Mouse (Mus musculus): ENCODE data around the gene Ccdc69.
A peak's percentile ranks its signal among the peaks of the same experiment; 100 is the strongest.

The Ccdc69 gene

DNA sequence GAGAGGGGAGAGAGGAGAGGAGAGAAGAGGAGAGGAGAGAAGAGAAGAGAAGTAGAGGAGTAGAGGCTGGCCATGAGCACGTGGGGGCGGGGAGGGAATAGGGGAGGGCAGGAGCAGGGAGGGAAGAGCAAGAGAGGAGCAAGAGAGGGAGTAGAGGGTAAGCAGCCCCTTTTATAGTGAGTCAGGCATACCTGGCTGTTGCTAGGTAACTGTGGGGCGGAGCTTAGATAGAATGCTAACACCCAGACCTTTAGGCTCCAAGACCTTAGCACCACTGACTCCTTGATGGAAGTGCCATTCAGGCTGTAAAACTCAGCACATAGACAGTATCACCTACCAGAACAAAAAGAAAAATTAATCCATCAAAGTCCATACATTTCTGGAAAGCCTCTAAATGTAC is 41.3 kb downstream of the Ccdc69 start:
- no peak for DNase-seq

DNA sequence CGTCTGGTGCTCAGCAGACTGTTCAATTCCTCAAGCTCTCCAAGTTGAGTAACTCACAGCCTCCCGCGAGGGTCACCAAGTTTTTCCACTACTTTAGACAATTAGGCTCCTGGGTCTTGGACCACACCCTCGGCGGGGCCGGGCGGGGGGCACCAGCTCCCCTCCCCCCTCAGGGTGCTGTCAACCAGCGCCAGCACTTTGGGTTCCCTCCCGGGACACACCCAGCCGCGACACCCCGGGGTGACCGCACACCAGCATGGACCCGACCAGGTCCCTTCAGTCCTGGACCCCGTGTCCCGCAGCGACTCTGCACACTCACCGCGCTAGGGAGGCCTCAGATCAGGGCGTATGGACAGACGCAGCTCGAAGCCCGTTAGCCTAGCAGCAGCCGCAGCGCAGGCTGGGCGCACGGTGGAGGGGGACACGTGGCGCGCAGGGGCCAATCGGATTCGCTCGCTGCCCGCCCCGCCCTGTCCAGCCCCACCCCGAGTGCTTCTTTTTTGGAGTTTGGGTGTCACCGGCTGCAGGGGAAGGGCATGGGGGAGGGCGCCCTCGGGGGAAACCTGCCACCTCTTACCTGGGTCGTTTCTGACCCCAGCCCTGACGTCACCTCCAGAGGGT is 44.8 kb downstream of the Ccdc69 start, which contains the start of gene Anxa6:
Anxa6 (minus strand) TSS at position 406 of the 621 bp plus-strand sequence.
- DNase-seq, result peak; percentile 88

DNA sequence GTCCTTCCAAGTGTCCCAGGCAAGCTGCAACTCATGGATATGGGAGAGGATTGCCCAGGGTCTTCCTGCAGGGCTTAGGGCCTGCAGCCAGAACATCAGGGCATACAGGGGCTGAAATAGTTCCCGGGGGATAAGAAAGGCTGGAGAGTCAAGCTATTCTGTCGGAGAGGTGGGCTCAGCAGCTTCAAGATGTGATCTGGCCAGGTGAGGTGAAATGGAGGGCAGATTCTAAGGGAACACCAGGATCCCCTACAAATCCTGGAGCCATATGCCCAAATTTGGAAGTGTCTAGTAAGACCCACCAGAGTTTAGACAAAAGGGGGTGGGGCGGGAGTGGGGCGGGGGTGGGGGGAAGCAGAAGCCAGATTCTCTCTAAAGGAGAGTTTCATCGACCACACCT is 45.6 kb downstream of the Ccdc69 start:
- DNase-seq, result no peak

DNA sequence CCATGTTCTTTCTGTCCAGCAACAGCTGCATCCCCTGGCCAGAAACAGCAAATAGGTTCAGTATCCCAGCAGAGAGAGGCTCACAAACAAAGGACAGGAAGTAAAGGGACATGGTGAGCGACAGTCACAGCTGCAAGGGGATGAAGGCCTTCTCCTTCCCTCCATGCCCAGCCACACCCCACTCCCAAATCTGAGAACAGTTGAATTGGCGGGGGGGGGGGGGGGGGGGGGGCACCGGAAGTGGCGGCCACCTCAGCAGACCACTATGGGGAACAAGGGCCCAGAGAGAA is 46.0 kb downstream of the Ccdc69 start:
- no peak for DNase-seq

DNA sequence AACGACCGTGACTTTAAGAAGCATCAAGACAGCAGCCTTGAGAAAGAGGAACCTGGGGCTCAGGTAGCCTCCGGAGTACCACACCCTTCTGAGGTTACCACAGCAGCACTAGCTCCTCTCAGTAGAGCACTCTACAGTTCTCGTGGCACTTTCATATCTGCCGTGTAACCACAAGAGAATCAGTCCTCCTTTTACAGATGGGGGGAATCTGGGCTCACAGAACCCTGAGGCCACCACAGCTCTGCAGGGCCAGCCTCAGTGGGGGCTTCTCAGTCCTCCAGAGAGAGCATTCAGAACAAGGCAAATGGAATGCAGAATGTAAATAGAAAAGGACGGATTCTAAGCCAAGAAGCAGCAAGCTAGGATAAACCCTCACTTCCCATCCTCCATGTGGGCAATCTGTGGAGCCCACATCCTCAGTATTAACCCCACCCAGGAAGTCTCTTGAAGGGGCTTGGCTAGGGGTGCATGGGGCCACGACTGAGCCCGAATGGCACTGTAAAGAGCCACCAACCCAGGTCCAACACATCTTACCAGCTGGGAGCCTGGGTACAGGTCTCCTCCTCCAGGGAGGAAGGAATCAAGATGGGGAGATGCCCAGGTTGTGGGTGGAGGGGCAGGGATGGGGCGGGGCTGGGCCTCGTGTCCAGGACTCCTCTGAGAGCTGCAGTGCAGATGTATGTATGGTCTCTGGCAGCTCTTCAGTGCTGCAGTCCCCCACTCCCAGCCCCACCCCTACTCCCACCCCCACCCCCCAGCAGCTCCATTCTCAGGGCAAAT is 46.5 kb downstream of the Ccdc69 start:
- DNase-seq, result peak; percentile 22

DNA sequence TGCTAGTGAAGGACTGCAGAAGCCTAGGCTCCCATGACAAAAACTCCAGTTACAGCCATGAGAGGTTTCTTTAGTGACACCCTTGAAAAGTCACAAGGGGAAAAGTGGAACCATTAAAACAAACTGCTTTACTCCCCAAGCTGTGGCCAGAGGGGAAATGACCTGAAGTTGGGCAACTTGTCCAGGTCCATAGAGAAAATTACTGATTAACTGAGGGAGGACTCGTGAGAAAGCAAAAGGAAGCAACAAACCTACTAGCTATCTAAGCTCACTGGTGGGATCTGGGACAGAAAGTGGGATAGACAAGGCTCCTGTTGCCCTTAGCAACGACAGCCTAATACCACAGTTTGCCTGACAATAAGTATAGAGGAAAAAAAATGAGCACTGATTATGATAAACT is 49.4 kb downstream of the Ccdc69 start:
- no peak for DNase-seq

DNA sequence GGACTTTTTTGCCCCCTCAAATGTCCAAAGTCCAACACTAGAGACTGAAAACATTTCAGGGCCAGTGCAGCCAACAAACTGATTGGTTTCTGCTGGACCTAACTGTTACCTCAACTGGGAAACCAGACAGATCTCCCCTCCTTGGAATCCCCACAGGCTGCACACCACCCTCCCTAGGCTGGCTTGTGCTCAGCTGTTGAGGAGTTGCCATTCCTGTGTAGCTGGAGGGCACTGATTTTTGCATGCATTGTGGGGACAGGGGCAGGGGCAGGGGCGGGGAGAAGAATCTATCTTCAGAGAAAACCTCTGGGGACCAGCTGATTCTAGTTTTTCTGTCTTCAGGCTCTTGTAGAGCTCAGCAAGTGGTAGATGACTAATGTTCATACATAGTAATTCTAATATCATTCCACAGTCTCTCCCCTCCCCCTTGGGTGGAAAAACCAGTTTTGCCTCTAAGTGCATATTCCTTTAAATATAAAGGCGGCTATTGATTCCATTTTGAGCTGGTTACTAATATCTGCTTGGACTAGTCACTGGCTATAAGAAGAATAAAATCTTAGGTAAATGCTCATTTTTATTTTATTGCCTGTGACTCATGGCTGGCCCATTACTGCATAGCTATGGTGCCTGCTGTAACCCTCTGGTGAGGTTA is 50.6 kb downstream of the Ccdc69 start:
- DNase-seq, result no peak

DNA sequence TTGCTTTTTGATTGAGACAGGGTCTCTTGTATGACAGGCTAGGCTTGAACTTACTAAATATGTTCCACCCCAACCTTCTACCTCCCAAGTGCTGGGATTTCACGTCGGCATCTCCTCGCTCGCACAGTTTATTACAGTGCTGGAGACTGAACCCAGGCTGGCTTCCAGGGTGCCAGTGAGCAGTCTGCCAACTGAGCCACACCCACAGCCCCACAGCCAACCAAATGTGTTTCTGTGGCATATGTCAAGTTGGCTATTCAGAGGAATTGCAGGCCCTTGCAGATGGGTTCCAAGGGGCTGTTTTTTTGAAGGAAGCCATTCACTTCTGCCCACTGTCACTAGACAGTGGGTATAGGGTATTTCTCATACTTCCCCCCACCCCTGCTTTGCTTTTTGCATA is 52.0 kb downstream of the Ccdc69 start:
- DNase-seq, result no peak

DNA sequence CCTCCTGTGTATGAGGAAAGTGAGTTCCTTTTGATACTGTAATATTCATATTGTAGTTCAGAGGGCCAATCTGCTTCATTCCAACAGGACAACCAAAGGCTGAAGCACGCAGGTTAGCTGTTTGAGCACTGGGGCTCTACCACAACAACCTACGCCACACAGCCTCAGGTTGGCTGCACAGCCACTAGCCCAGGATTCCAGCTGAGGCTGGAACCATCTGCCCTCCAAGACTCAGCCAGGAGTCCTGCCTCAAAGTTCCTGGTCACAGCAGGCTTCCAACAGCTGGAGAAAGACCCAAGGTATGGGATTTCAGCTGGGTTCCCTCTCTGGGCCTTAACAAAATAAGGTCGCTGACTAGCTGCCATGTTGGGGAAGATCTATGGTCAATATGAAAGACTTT is 54.3 kb downstream of the Ccdc69 start:
- DNase-seq, result no peak

DNA sequence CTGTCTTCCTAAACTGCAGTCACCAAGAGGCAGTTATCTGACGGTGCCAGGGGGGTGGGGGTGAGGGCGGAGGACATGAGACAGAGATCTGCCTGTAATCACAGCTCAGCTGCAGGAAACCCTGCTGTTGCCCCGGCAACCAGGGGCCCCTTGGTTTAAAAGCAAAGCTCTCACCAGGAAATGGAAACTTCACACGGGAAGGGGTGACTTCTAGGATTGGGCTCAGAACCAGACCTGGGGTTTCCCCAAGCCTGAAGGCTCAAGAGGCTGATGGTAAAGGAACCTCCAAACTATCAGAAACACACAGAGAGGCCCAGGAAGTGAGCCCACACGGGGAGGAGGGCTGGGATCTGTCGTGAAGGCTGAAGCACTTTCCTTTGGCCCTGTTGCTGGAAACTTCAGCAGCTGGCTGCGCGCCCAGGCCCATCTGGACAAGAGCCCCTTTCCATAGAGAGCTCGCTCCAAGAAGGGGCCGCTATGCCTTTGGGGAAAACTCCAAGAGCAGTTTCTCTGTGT is 54.8 kb downstream of the Ccdc69 start:
- DNase-seq, result peak; percentile 94

DNA sequence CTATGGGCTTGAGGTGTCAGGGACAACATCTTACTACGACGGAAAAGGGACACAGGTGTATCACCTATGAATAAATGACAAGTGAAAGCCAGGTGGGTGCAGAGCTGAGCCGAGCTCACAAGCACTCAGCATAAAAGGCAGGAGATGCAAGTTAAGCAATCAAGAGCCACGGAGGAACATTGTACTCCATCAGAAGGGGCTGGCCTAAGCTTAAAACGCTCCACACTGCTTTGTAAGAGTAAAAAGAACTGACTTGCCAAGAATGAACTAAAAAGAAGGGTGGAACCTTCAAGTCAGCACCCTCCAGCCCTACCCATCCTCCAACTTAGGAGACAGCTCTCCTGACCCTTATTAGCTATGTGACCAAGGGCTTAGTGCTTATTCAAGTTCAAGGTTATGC is 55.4 kb downstream of the Ccdc69 start:
- DNase-seq, result no peak

DNA sequence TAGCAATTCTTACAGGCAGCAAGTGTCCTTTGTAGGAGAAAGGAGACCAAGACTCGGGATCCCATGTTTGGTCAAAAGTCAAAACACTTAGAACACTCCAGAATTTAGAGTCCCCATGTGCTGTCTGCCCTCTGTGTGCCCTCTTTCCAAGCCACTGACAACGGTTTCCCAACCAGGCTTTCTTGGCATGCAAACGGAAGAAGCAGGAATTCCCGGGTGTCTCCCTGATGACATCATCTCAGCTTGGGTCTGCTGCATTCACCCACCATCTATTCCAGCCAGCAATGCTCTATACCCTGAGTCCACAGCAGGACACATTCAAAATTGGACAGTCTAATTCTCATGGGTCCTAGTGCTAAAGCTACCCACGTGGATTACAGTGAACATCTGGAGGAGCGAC is 56.1 kb downstream of the Ccdc69 start:
- DNase-seq, result no peak

DNA sequence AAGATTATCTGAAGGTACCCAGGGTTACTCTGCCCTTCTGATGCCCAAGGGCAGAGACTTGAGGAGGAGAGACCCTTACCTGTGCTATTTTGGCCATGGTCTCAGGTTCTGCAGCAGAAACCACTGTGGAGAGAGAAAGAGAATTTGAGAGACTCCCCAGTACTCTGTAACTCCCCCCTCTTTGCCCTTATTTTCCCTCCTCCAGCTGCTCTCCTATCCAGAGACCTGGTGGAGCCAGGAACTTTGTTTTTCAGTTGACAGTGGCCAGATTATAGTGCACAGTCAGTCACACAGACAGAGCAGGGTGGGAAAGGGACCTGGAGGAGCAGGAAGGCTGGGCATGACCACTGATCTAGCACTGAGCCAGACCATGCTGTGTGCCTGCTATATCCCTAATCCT is 56.5 kb downstream of the Ccdc69 start:
- no peak for DNase-seq

DNA sequence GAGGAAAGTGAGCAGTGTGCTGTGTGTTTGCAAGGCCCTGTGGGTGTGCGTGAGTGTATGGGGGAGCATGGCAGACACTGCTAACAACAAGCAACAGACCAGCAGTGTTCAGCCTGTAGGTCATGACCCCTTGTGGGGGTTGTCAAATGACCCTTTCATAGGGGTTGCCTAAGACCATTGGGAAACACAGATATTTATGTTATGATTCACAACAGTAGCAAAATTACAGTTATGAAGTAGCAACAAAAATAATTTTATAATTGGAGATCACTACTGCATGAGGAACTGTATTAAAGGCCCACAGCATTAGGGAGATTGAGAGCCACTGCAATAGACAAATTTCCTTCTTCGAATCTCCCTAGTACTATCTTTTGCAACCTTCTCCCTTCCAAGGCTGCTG is 58.2 kb downstream of the Ccdc69 start:
- DNase-seq, result no peak

DNA sequence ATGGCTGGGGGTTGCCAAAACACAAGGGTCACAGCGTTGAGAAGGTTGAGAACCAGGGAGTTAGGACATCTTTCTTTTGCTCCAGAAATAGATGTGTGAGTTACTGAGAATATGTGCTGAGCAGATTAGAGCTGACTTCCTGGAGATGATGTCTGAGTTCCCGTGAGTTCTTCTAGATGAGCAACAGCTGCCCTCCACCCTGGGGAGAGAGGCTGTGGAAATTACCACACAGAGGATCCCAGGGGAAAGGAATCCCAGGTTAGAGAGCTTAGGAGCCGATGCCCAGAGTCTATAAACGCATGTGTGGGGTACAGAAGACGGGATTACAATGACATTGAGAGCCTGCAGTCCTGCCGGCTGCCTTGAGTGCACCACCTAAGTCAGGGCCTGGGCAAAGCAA is 59.9 kb downstream of the Ccdc69 start:
- no peak for DNase-seq

DNA sequence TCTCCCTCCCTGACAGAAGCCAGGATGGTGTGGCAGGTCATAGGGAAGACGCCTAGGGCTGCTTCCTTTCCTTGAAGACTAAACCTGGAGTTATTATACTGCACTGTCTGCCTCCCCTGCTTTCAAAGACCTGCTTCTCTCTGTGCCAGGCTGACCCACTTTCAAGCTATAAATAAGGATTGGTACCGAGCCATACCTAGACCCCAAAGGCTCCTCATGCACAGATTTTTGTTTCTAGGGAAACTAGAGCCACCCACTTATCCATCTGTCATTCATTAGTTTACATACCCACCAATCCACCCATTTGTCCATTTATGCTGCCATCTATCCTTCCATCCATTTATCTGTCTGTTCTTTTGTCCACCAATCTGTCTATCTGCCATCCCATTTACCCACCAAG is 60.7 kb downstream of the Ccdc69 start:
- DNase-seq, result no peak

DNA sequence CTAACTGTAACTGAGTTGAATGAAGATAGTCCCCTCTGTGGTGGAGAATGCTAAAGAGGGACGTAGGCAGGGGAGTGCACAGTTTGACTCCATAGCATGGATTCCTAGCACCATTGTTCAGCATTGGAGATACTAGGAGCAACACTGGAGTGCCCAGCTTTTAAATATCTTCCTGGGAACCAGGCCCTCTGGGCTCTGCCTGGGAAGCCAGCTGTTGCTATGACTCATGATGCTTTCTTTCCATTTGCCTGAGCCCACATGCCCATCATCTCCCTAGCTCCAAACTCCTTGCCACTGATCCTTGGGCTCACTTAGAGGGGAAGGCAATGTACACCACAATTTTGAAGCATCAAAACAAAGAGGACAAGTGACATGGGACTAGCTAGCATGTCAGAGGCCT is 61.2 kb downstream of the Ccdc69 start:
- DNase-seq, result no peak

DNA sequence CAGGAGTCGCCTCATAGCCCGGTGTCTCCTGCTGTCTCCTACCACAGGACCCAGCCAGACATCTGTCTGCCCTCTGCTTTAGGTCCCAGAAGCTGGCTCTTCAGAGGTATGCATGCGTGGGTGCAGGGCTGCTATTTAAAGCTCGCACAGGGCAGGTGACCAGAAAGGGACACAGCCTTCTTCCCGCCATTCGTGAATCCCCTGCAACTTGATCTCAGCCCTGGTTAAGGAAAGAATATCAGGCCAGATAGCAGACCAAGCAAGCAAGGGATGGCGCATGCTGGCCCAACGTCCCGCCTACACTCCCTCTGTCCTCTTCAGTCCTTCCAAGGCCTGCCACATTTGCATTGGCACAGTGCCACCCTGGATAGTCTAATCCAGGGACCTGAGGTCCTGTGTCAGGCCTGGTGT is 62.1 kb downstream of the Ccdc69 start:
- DNase-seq, result no peak

DNA sequence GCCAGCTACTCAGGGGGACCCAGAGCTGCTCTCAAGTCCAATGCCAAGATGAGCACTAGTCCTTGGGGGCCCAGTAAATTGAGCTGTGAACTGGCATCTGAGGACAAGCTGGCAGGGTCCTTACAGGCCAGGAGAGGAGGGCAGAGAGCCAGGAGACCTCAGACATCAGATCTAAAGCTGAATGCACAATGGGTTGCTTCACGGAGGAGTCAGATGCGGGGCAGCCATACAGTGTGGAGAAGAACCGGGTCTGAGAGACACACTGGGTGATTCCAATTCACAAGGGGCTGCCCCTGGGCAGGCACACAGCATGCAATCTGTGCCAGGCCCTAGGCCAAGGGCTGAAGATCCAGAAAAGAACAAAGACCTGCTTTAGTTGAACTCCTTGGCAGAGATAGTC is 62.7 kb downstream of the Ccdc69 start:
- DNase-seq, result no peak

DNA sequence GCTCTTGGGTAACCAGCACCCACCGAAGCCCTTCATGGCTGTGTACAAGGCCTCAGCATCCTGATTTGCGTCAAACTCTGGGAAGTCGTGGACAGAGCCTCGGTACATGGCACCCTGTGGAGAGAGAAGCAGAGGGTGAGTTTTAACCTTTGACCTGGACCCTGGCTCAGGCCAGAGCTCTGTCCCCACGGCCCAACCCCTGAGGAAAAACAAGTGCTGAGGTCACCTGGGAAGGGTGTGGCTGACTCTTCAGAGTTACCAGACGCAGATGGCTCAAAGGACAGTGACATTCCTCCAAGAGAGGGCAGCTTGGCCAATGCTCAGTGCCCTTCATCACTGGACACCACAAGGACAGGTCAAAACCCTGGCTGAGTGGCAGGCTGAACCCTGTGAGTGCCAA is 64.1 kb downstream of the Ccdc69 start:
- DNase-seq, result no peak

DNA sequence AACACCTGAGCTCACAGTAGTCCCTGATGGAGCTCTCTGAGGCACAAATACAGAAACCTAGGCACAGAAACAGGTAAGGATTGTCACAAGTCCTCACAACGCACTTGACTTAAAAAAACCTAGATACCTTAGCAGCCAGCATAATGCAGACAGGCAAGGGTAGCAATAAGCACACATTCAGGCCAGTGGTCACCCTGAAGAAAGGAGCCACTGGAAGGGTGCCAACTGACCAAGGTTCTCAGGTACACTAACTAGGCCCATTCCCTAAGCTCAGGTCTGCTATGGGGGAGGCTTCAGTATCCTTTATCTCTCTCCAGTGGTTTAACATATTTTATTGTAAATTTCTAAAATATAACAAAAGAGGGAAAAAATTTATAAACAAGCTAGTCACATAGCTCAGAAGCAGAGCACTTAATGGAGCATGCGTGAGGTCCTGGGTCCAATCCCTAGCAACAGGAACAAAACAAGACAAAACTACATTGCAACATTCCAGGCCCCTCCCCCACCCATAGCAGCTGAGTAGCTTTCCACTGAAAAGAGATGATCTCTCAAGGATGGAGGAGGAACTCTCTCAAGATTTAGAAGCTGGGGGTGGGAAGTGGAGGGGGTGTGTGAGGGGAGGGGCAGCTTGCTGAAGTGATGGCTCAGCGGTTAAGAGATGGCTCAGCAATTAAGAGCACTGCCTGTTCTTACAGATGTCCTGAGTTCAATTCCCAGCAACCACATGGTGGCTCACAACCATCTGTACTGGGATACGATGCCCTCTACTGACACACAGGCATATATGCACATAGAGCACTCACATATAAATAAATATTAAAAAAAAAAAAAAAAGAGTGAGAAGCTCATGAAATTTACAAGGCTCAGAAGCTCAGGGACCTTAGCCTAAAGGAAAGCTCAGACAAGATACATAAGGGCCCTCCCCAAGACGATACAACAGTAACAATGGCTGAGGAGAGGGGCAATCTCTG is 65.1 kb downstream of the Ccdc69 start:
- DNase-seq, result no peak

DNA sequence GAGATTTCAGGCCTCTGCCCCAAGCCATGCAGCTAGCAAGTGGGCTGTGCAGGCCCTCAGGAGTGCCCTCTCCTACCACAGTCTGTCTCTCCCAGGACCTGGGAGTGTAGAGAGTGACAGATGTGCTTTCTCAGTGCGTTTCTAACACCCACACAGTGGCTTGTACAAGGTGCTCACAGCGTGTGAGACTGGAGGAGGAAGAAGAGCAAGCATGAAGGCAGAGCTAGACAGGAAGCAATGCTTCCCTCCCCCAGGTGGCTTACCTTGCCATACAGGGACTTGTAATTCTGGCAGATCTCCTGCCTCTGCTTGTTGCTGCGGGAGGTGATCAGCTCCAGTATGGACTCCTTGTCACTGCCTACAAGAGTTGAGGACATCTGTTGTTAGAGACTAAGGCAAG is 66.5 kb downstream of the Ccdc69 start:
- peak; percentile 25 for DNase-seq

DNA sequence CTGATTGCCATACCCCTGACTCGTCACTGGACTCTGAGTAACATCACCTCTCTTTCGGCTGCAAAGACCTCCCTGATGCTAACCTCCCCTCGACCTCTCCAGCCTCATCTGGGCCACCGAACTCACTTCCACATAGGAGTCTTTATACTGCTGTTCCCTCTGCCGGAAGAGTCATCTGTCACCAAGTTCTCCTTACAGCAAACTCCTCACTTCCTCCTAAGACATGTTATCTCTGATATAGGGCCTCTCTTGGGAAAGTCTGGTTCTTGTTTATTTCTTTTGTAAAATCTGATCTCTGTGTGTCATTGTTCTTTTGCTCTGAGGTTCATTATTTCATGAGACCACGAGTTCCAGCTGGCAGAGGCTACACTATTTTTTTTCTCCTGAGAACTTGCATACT is 69.7 kb downstream of the Ccdc69 start:
- no peak for DNase-seq
